Mouse (Mus musculus) liver, adult 2 months (tissue): ENCODE results near the gene Caskin1. TPM values are rescaled to one million over a fixed set of nuclear protein-coding genes. Genes with fewer than 3 reads are reported as not detected.

Experiments
- DNase-seq: peaks from one replicate; pipeline ENCODE4 v3.0.0-alpha.2; 2011; ENCODE audit warnings: low read depth, low spot score; ENCODE audit errors: extremely low read depth
- H3K27ac ChIP-seq: fragments of 200-500 bp; replicated peaks from 2 replicates; pipeline ENCODE4 v1.5.1; 2012; ENCODE audit warnings: low read depth, mild to moderate bottlenecking, control low read depth, inconsistent platforms, low read length; ENCODE audit not compliant: insufficient read depth
- H3K27me3 ChIP-seq: fragments of 200-500 bp; 2 replicates; pipeline ENCODE4 v1.6.1; 2012; ENCODE audit warnings: mild to moderate bottlenecking, moderate library complexity, low read length, inconsistent platforms; ENCODE audit not compliant: control insufficient read depth, insufficient read depth
- H3K36me3 ChIP-seq: fragments of 200-500 bp; 2 replicates; pipeline ENCODE4 v1.6.1; 2012; ENCODE audit warnings: low read length, inconsistent platforms; ENCODE audit not compliant: control insufficient read depth, insufficient read depth
- H3K4me1 ChIP-seq: fragments of 200-500 bp; 2 replicates; pipeline ENCODE4 v1.6.1; 2011; ENCODE audit warnings: low read length; ENCODE audit not compliant: control insufficient read depth, insufficient read depth
- H3K4me3 ChIP-seq: fragments of 200-500 bp; 2 replicates; pipeline ENCODE4 v1.5.1; 2011; ENCODE audit warnings: low read depth, mild to moderate bottlenecking, control low read depth, low read length, moderate library complexity; ENCODE audit not compliant: insufficient read depth
- H3K79me2 ChIP-seq: fragments of 200-500 bp; 2 replicates; pipeline ENCODE4 v1.6.1; 2012; ENCODE audit warnings: inconsistent platforms, mild to moderate bottlenecking, low read length, moderate library complexity; ENCODE audit not compliant: control insufficient read depth, insufficient read depth
- H3K9ac ChIP-seq: fragments of 200-500 bp; 2 replicates; pipeline ENCODE4 v1.6.1; 2012; ENCODE audit warnings: low read depth, mild to moderate bottlenecking, control low read depth, inconsistent platforms, low read length
- CTCF ChIP-seq: fragments of 200-500 bp; IDR thresholded peaks from 2 replicates; pipeline ENCODE4 v1.5.1; 2011; ENCODE audit warnings: low read depth, low read length, control low read depth
- POLR2A ChIP-seq: fragments of 200-500 bp; IDR thresholded peaks from 2 replicates; pipeline ENCODE4 v1.6.1; 2011; ENCODE audit warnings: low read length, control low read depth; ENCODE audit not compliant: insufficient read depth; ENCODE audit errors: extremely low read depth
- WGBS: fragments of 180-500 bp; shearing (Covaris S2); methylation state at CpG from one replicate; pipeline ENCODE4 v1.1.7; 2018; 5-methylcytosine and 5-hydroxymethylcytosine counted together
- polyA plus RNA-seq: library from polyadenylated mRNA; depleted of rRNA; stranded (reverse); fragments of >200 nt; gene quantifications from 2 replicates; pipeline ENCODE4 v1.2.3, GENCODE M21; 2012
- total RNA-seq: library from RNA; depleted of rRNA; stranded (reverse); fragments of >200 nt; gene quantifications from 2 replicates; pipeline ENCODE4 v1.2.3, GENCODE M21; 2014

The Caskin1 gene
- total and polyA plus RNA-seq, 2 experiments: 0.18 TPM

- H3K9ac ChIP-seq: no peak overlapping the region
- peaks cover 6% of the 10 kb centered on the region; the same call in 1 of the 2 replicates for H3K4me1 ChIP-seq
- no peak for DNase-seq
- H3K79me2 ChIP-seq: no peaks in the 10 kb centered on the region
- no peaks in the 10 kb centered on the region; the same call in 1 of the 2 replicates for H3K36me3 ChIP-seq
- H3K27me3 ChIP-seq: no peaks in the 10 kb centered on the region
- TF ChIP-seq CTCF: no peak
- no peak for TF ChIP-seq POLR2A
- 45% methylated on average over 1 of the region's 1 CpGs for WGBS
- no peak overlapping the region for H3K4me3 ChIP-seq
- no peak overlapping the region for H3K27ac ChIP-seq
Observed at GRCm38 (mm10) chr17:24479431-24479830, 9.0 kb upstream of the Caskin1 start.

GRCm38 (mm10) chr17:24480201-24480826 lies 8.1 kb upstream of the Caskin1 start:
- H3K4me3 ChIP-seq: no peak overlapping the region
- H3K9ac ChIP-seq: no peak overlapping the region
- peaks cover 6% of the 10 kb centered on the region; the same call in 1 of the 2 replicates for H3K4me1 ChIP-seq
- H3K36me3 ChIP-seq: no peaks in the 10 kb centered on the region; the same call in 1 of the 2 replicates
- DNase-seq: no peak
- no peaks in the 10 kb centered on the region for H3K27me3 ChIP-seq
- no peak overlapping the region for H3K27ac ChIP-seq
- no peak for TF ChIP-seq POLR2A
- TF ChIP-seq CTCF: 0 out of 2 replicates have a peak, but pooled peaks have one; percentile 20
- 85% methylated on average over 3 of the region's 3 CpGs for WGBS
- no peaks in the 10 kb centered on the region for H3K79me2 ChIP-seq

- Histone ChIP-seq H3K27me3 (no peaks in the 10 kb centered on the region), H3K27ac (no peak overlapping the region), H3K4me3 (no peak overlapping the region), H3K79me2 (no peaks in the 10 kb centered on the region), H3K4me1 (peaks cover 6% of the 10 kb centered on the region; the same call in 1 of the 2 replicates), H3K36me3 (no peaks in the 10 kb centered on the region), H3K9ac (no peak overlapping the region)
- 91% methylated on average over 20 of the region's 20 CpGs for whole genome bisulfite sequencing
- TF ChIP-seq CTCF (no peak), POLR2A (no peak)
- DNase-seq: no peak
Observed at GRCm38 (mm10) chr17:24481027-24481815, 7.2 kb upstream of the Caskin1 start.

- H3K4me3 ChIP-seq: no peak overlapping the region
- no peak overlapping the region for H3K9ac ChIP-seq
- TF ChIP-seq CTCF (no peak), POLR2A (no peak)
- H3K27ac ChIP-seq: no peak overlapping the region
- no peaks in the 10 kb centered on the region for H3K4me1 ChIP-seq
- H3K27me3 ChIP-seq: peaks cover 5% of the 10 kb centered on the region
- H3K79me2 ChIP-seq: no peaks in the 10 kb centered on the region
- 91% methylated on average over 3 of the region's 3 CpGs for WGBS
- no peak for DNase-seq
- H3K36me3 ChIP-seq: no peaks in the 10 kb centered on the region
Observed at GRCm38 (mm10) chr17:24483495-24483894, 4.9 kb upstream of the Caskin1 start.

- Histone ChIP-seq H3K4me1 (no peaks in the 10 kb centered on the region), H3K9ac (no peak overlapping the region), H3K36me3 (no peaks in the 10 kb centered on the region), H3K27ac (no peak overlapping the region), H3K27me3 (peaks cover 13% of the 10 kb centered on the region), H3K79me2 (no peaks in the 10 kb centered on the region), H3K4me3 (no peak overlapping the region)
- DNase-seq: no peak
- TF ChIP-seq CTCF (no peak), POLR2A (no peak)
- 62% methylated on average over 11 of the region's 11 CpGs for WGBS
Observed at GRCm38 (mm10) chr17:24485090-24485860, 3.1 kb upstream of the Caskin1 start.
